Mouse (Mus musculus) thymus, postnatal 36 days (tissue): ENCODE data around the gene Serpinb6e.

Experiments
- DNase-seq, 2 experiments: peaks; one replicate each; pipeline ENCODE4 v3.0.0; 2022; ENCODE audit warnings: mixed read lengths in 2 of 2

Gene Serpinb6e

DNA sequence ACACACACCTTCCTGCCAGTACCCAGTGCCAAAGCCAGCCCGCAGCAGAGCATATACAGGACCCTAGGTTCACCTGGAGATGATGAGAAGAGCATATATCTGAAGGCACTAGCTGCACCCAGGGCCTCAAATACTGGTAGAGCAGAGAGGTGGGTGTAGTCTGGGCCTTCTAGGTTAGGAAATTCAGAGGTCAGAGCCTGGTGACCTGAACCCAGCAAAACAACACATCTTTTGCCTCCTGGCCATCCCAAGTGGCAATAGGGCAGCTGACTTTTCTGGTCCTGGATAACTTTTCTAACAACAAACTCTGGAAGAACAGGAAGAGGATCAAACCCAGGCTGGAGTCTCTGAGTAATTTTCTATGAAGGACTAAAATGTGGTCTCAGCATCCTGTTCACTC, at the start of gene Serpinb6e:
Serpinb6e (minus strand) TSS at position 101 of the 400 bp plus-strand sequence.
- no peak for DNase-seq

DNA sequence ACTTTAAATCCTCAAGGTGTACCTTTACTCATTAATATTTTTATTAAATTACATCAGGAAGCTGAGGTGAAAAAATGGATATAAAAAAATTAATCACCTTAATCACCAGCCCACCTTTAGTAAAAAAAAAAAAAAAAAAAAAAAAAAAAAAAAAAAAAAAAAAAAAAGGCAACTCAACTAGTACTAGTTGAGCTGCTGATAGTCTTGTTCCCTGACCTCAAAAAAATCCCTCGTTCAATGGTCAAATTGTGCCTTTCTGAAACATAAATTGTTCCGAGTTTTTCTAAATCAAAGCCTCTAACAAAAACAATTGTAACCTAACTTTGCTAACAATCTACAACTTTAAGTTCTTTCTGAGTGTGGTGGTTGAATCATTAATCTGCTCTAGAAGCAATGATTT, 12.5 kb downstream of the Serpinb6e start:
- no peak for DNase-seq

DNA sequence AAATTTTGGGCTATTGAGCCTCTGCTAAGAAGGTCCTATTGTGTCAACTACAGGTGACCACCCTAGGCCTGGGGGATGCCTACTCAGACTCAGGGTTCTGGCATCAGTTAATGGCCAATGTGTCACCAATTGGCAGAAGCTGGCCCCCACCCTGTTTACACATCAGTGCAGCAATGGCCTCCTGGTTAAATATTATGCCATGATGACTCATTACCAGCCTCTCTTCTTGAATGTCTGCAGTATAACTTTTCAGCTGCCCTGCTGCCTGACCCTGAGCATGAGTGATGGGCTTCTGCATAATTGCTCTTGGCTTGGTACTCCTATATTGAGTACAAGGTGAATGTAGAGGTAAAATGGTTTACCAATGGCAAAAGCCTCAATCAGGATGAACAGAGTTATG, 19.8 kb downstream of the Serpinb6e start:
- DNase-seq: no peak

DNA sequence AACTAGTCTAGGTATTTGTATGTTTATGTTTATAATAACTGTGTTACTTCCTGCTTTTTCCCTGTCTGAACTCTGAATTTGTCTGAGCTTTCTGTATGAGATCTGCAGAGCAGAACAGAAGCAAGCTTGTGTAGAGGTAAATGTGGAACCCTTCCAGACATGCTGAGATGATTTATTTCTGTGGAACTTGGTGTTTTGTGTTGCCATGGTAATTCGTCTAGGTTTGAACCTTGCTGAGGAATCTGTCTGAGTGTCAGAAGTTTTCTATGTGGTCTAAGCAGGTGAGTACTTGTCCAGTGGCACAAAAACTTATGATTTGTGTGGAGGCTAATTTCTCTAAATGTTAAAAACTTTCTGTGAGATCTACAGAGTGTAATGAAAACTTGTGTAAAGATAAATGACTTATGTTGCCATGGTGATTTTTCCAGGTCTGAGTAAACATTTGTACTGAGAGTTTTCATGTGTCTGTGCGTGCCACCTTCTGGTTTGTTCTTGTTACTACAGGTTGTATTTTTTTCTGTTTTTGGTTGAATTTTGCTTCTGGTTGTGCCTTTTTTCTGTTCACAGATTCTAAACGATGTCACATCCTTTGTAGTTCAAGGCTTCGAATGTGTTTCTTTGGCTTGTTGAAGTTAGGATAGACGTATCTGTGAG, 21.6 kb downstream of the Serpinb6e start:
- no peak for DNase-seq
